Mouse (Mus musculus) small intestine, adult 2 months (tissue): ENCODE data around the gene Yars.

Source experiments
- CTCF ChIP-seq: fragments of 200-500 bp; IDR thresholded peaks from 2 replicates; pipeline ENCODE4 v1.5.1; 2012; ENCODE audit warnings: low read depth, mild to moderate bottlenecking, control low read depth, inconsistent platforms, low read length, moderate library complexity, mixed read lengths; ENCODE audit not compliant: insufficient replicate concordance, insufficient read length; ENCODE audit errors: extremely low read depth
- POLR2A ChIP-seq: fragments of 200-500 bp; IDR thresholded peaks from 2 replicates; pipeline ENCODE4 v1.6.1; 2012; ENCODE audit warnings: low read depth, mild to moderate bottlenecking, control low read depth, inconsistent platforms, low read length, moderate library complexity

DNA sequence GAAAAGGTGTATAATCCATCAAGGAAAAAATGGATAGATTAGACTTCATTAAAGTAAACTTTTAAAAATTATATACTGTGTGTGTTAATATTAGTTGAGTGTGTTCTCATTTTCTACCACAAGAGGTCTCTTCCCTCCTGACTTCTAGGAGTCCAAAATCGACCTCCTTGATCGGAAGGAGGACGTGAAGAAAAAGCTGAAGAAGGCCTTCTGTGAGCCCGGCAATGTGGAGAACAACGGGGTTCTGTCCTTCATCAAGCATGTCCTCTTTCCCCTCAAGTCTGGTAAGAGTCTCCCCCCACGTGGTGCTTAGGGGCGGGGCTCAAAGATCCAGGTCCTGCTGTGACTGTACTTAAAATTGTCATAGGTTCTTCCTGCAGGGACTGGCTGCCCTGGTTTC lies 19.9 kb downstream of the Yars start:
- TF ChIP-seq CTCF, result peak; percentile 57; the same call in 1 of the 2 replicates
- TF ChIP-seq POLR2A, result no peak
